ENCODE assay signal across 9 mouse cellular contexts in genomic region chr4:111001641-111002040, GRCm38 (mm10).
"Had no signal": no experiment of that assay in that cellular context is flagged by ENCODE, and none has a peak within 500 bp of the region (broad histone marks: within the 10 kb centered on the region; RNA-seq: fewer than 3 reads in every experiment).

No protein-coding gene starts in this region.

- ATAC-seq: inflammation-experienced regulatory T-cells, adult 6 months; intestine, postnatal 0 days; midbrain, embryonic 16.5 days had no signal

- DNase-seq: kidney, adult 8-10 months; kidney, postnatal 25 days; lung, adult 18-20 months; right cerebral cortex, postnatal 14 days; thymus, adult 18-20 months; thymus, postnatal 14 days had no signal
